ENCODE assay signal across 9 mouse cellular contexts in the genomic region with DNA sequence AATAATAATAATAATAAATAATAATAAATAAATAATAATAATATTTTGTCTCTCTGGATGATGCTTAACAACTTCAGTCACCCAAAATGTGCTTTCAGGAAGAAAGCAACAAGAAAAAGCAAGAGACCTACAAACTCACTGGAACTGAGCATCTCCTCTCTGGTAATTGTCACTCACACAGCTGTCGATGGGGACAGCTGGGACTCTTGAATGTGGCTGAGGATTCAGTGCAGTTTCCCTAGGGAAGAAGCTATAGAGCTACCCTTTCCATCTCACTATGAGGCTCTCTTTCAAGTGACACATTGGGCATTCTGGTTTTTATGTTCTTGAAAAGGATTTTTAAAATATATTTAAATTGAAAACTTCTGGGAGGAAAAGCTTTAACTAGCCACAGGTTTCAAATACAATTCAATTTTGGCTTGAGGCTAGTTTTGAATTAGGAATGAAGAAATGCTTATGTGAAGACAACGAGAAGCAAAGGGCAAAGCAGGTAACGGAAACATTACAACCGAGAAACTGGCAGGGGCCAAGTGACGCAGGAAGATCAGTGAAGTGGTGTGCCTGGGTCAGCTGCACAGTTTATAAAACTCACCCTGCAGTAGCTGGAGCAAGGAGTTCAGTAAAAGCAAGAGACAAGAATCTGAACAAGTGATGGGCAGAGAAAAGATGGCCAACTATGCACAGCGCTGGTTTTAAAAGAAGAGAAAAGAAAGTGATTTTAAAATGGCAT.
"Had no signal": no experiment of that assay in that cellular context is flagged by ENCODE, and none has a peak within 500 bp of the region (broad histone marks: within the 10 kb centered on the region; RNA-seq: fewer than 3 reads in every experiment).

No protein-coding gene starts in this region.

- DNase-seq: kidney, adult 11 months; kidney, adult 8-10 months; kidney, postnatal 10 days; kidney, postnatal 36 days; layer of hippocampus, postnatal 36 days; left cerebral cortex, postnatal 4 days; liver, postnatal 0 days; lung, embryonic 14.5 days; thymus, postnatal 25 days had no signal
